Mouse (Mus musculus) E14TG2a.4 (cell line): Measurements from ENCODE around the gene Dgkg.

Experiments
- CTCF ChIP-seq: conservative IDR thresholded peaks from 2 replicates; pipeline ENCODE4 v1.5.1; 2014; ENCODE audit warnings: low read length
- POU5F1 ChIP-seq: IDR thresholded peaks from 2 replicates; pipeline ENCODE4 v1.6.1; 2014; ENCODE audit warnings: low read length, borderline replicate concordance

DNA sequence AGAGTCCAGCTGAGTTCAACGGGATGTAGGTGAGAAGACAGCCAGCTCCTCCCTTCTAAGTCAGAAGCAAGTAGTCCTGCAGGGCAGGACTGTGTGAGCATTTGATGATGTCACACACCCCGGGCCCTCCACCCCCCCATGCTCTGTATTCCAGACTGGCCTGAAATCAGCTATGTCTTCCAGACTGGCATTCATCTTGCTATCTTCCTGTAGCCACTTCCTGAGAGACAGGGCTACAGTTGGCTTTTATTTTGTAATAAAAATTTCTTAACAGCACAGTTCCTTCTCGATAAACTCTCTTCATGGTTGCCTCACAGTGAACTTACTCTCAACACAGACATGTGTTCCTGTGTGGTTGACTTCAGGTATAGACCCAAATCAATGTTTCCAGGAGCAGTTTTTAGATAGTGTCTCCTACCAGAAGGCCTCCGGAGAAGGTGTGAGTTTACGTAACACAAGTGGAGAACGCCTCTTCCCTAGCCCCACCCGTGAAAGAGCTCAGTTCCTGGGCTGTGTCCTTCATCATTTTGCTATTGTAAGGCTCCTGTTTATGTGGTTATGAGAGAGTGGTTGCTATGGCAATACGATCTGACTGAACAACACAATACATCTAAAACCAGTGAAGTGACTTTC, 38.5 kb downstream of the Dgkg start:
- TF ChIP-seq CTCF (no peak), POU5F1 (no peak)
